8 mouse cellular contexts compared by ENCODE assay signal in the genomic region with DNA sequence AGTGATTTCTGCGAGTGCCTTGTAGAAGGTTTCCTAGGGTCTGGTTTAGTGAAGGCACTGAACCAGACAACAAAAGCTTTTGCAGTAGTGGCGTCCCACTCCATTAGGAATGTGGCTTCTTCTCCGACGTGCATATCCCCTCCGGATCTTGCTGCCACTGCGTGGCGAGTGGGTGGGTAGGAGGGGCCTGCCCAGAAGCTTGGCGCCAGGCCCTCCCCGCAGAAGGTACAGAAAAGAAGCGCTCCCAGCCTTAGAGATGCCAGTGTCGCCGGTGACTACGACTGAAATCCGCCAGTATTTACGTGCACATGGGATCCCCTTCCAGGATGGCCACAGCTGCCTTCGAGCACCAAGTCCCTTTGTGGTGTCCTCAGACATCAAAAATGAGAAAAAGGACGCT. TPM values are rescaled to one million over a fixed set of nuclear protein-coding genes. Genes with fewer than 3 reads are reported as not detected.
DNase-seq lines count a peak whose midpoint lies in the region; ATAC-seq and TF ChIP-seq lines count a peak whose summit lies in the region.

No protein-coding gene starts in this region.

- WGBS in kidney, embryonic 14.5 days: 42% methylated on average over 17 of the region's 17 CpGs
- WGBS in hindbrain, embryonic 13.5 days: 44% methylated on average over 17 of the region's 17 CpGs
- 42% methylated on average over 17 of the region's 17 CpGs for WGBS in midbrain, embryonic 15.5 days

- DNase-seq in kidney, postnatal 10 days: no peak
- DNase-seq in layer of hippocampus, postnatal 14 days (ENCODE audit: low spot score in 2 of 2): no peak
- no peak for DNase-seq in thymus, postnatal 0 days (ENCODE audit: low spot score)

- H3K4me1 ChIP-seq in kidney, embryonic 14.5 days (ENCODE audit: control insufficient read depth, insufficient read depth, low read length): peaks cover 18% of the 10 kb centered on the region
- peaks cover 10% of the 10 kb centered on the region for H3K4me1 ChIP-seq in bone marrow macrophage, adult 2 months (ENCODE audit: control insufficient read depth, insufficient read depth, low read length)
- peaks cover 43% of the 10 kb centered on the region for H3K4me1 ChIP-seq in hindbrain, embryonic 13.5 days (replicated peaks)
- peaks cover 35% of the 10 kb centered on the region for H3K4me1 ChIP-seq in midbrain, embryonic 15.5 days

- peak overlapping the region; percentile 91 for H3K4me2 ChIP-seq in kidney, embryonic 14.5 days (replicated peaks; ENCODE audit: low read depth, low read length)
- H3K4me2 ChIP-seq in hindbrain, embryonic 13.5 days: peak overlapping the region; percentile 99
- peak overlapping the region; percentile 96 for H3K4me2 ChIP-seq in midbrain, embryonic 15.5 days

- TF ChIP-seq CTCF in bone marrow macrophage, adult 2 months (IDR thresholded peaks at IDR 0.05; ENCODE audit: low read depth, low read length): no peak

- TF ChIP-seq POLR2A in bone marrow macrophage, adult 2 months (IDR thresholded peaks at IDR 0.05; ENCODE audit: borderline replicate concordance, low read depth, low read length): no peak

- peak overlapping the region; percentile 80; the same call in 1 of the 2 replicates for H3K9ac ChIP-seq in kidney, embryonic 14.5 days (ENCODE audit: low read depth, low read length)
- peak overlapping the region; percentile 89 for H3K9ac ChIP-seq in hindbrain, embryonic 13.5 days
- no peak overlapping the region; the same call in 1 of the 2 replicates for H3K9ac ChIP-seq in midbrain, embryonic 15.5 days

- H3K36me3 ChIP-seq in kidney, embryonic 14.5 days (ENCODE audit: control insufficient read depth, insufficient read depth, low read length): peaks cover 66% of the 10 kb centered on the region
- H3K36me3 ChIP-seq in hindbrain, embryonic 13.5 days: peaks cover 60% of the 10 kb centered on the region
- peaks cover 12% of the 10 kb centered on the region for H3K36me3 ChIP-seq in midbrain, embryonic 15.5 days (replicated peaks)

- ATAC-seq in kidney, embryonic 14.5 days (ENCODE audit: low FRiP score, low TSS enrichment): no peak
- ATAC-seq in hindbrain, embryonic 13.5 days (ENCODE audit: low FRiP score): no peak
- ATAC-seq in midbrain, embryonic 15.5 days (replicated peaks): no peak
- ATAC-seq in inflammation-experienced regulatory T-cells, adult 6 months: no peak

- H3K4me3 ChIP-seq in kidney, embryonic 14.5 days (ENCODE audit: low read length): peak overlapping the region; percentile 97
- peak overlapping the region; percentile 92 for H3K4me3 ChIP-seq in bone marrow macrophage, adult 2 months (ENCODE audit: insufficient read depth, low read length)
- H3K4me3 ChIP-seq in hindbrain, embryonic 13.5 days: peak overlapping the region; percentile 95
- H3K4me3 ChIP-seq in midbrain, embryonic 15.5 days: peak overlapping the region; percentile 96

- peak overlapping the region; percentile 83 for H3K27ac ChIP-seq in kidney, embryonic 14.5 days (ENCODE audit: low read depth, low read length)
- H3K27ac ChIP-seq in bone marrow macrophage, adult 2 months (ENCODE audit: insufficient read depth, low read depth, low read length): peak overlapping the region; percentile 79
- peak overlapping the region; percentile 81 for H3K27ac ChIP-seq in hindbrain, embryonic 13.5 days
- peak overlapping the region; percentile 84 for H3K27ac ChIP-seq in midbrain, embryonic 15.5 days

- no peaks in the 10 kb centered on the region for H3K9me3 ChIP-seq in kidney, embryonic 14.5 days (ENCODE audit: control insufficient read depth, low read length)
- H3K9me3 ChIP-seq in hindbrain, embryonic 13.5 days: no peaks in the 10 kb centered on the region
- H3K9me3 ChIP-seq in midbrain, embryonic 15.5 days: no peaks in the 10 kb centered on the region

- no peaks in the 10 kb centered on the region for H3K27me3 ChIP-seq in kidney, embryonic 14.5 days (ENCODE audit: control insufficient read depth, insufficient read depth, low read length)
- no peaks in the 10 kb centered on the region for H3K27me3 ChIP-seq in hindbrain, embryonic 13.5 days
- no peaks in the 10 kb centered on the region for H3K27me3 ChIP-seq in midbrain, embryonic 15.5 days (replicated peaks)

RNA-seq across cellular contexts. Expression of a gene that starts 0.8 kb away (rescaled TPM):
- 69.9 and 83.2 TPM in 2 replicates for polyA plus RNA-seq in kidney, embryonic 14.5 days (2014; fragmentation: Nextera tagmentation; extraction: Ambion mirVana)
- polyA plus RNA-seq in bone marrow macrophage, adult 2 months (2012; ENCODE audit: insufficient read depth, insufficient read length, missing spikeins): 38.5 and 42.1 TPM in 2 replicates
- polyA plus RNA-seq in hindbrain, embryonic 13.5 days (2015; fragmentation: Nextera tagmentation; extraction: Ambion mirVana): 91.6 and 93.6 TPM in 2 replicates
- polyA plus RNA-seq in midbrain, embryonic 15.5 days (2015; fragmentation: Nextera tagmentation; extraction: Ambion mirVana): 86.9 and 88.0 TPM in 2 replicates
- 10 to 100 TPM; 46.2 to 47.5 TPM for total RNA-seq in layer of hippocampus, postnatal 14 days (2021)
- 89.1 and 102 TPM in 2 replicates for polyA plus RNA-seq in thymus, postnatal 0 days (2015; fragmentation: Nextera tagmentation; extraction: Ambion mirVana)
- polyA plus RNA-seq in inflammation-experienced regulatory T-cells, adult 6 months (2017; shearing (Covaris generic)): 10 to 100 TPM; 51.6 to 65.3 (median 55.9) TPM

RNA-seq across cellular contexts. Expression of a gene that starts 1.6 kb away (rescaled TPM):
- polyA plus RNA-seq in kidney, embryonic 14.5 days (2014; fragmentation: Nextera tagmentation; extraction: Ambion mirVana): 19.6 and 19.9 TPM in 2 replicates
- 4.4 and 5.5 TPM in 2 replicates for polyA plus RNA-seq in bone marrow macrophage, adult 2 months (2012; ENCODE audit: insufficient read depth, insufficient read length, missing spikeins)
- polyA plus RNA-seq in hindbrain, embryonic 13.5 days (2015; fragmentation: Nextera tagmentation; extraction: Ambion mirVana): 16.0 and 17.0 TPM in 2 replicates
- 15.9 and 17.2 TPM in 2 replicates for polyA plus RNA-seq in midbrain, embryonic 15.5 days (2015; fragmentation: Nextera tagmentation; extraction: Ambion mirVana)
- 10 to 100 TPM; 14.7 to 15.2 TPM for total RNA-seq in layer of hippocampus, postnatal 14 days (2021)
- polyA plus RNA-seq in thymus, postnatal 0 days (2015; fragmentation: Nextera tagmentation; extraction: Ambion mirVana): 13.4 and 15.5 TPM in 2 replicates
- 10 to 100 TPM in 1 of 3 experiments, 1 to 10 TPM in 2; 4.7 to 10.7 (median 9.8) TPM for polyA plus RNA-seq in inflammation-experienced regulatory T-cells, adult 6 months (2017; shearing (Covaris generic))

RNA-seq across cellular contexts. Expression of a gene that starts 7.2 kb away (rescaled TPM):
- 59.1 and 68.2 TPM in 2 replicates for polyA plus RNA-seq in kidney, embryonic 14.5 days (2014; fragmentation: Nextera tagmentation; extraction: Ambion mirVana)
- 3.0 and 3.6 TPM in 2 replicates for polyA plus RNA-seq in bone marrow macrophage, adult 2 months (2012; ENCODE audit: insufficient read depth, insufficient read length, missing spikeins)
- polyA plus RNA-seq in hindbrain, embryonic 13.5 days (2015; fragmentation: Nextera tagmentation; extraction: Ambion mirVana): 23.4 and 24.1 TPM in 2 replicates
- polyA plus RNA-seq in midbrain, embryonic 15.5 days (2015; fragmentation: Nextera tagmentation; extraction: Ambion mirVana): 25.2 and 28.6 TPM in 2 replicates
- total RNA-seq in layer of hippocampus, postnatal 14 days (2021): 10 to 100 TPM; 24.0 to 24.6 TPM
- polyA plus RNA-seq in thymus, postnatal 0 days (2015; fragmentation: Nextera tagmentation; extraction: Ambion mirVana): 12.5 and 13.2 TPM in 2 replicates
- polyA plus RNA-seq in inflammation-experienced regulatory T-cells, adult 6 months (2017; shearing (Covaris generic)): 1 to 10 TPM in 1 of 3 experiments, under 1 TPM in 1, not detected in 1; 0.99 to 1.1 TPM

RNA-seq across cellular contexts. Expression of a gene that starts 18.1 kb away (rescaled TPM):
- polyA plus RNA-seq in kidney, embryonic 14.5 days (2014; fragmentation: Nextera tagmentation; extraction: Ambion mirVana): 7.0 and 7.2 TPM in 2 replicates
- polyA plus RNA-seq in bone marrow macrophage, adult 2 months (2012; ENCODE audit: insufficient read depth, insufficient read length, missing spikeins): 0.25 TPM in 1 of 2 replicates, not detected in the other
- 19.2 and 19.9 TPM in 2 replicates for polyA plus RNA-seq in hindbrain, embryonic 13.5 days (2015; fragmentation: Nextera tagmentation; extraction: Ambion mirVana)
- polyA plus RNA-seq in midbrain, embryonic 15.5 days (2015; fragmentation: Nextera tagmentation; extraction: Ambion mirVana): 17.1 and 20.4 TPM in 2 replicates
- 10 to 100 TPM; 40.1 to 46.0 TPM for total RNA-seq in layer of hippocampus, postnatal 14 days (2021)
- 0.62 and 1.2 TPM in 2 replicates for polyA plus RNA-seq in thymus, postnatal 0 days (2015; fragmentation: Nextera tagmentation; extraction: Ambion mirVana)
- under 1 TPM in 1 of 3 experiments, not detected in 2; 0.08 TPM for polyA plus RNA-seq in inflammation-experienced regulatory T-cells, adult 6 months (2017; shearing (Covaris generic))

RNA-seq across cellular contexts. Expression of a gene that starts 38.5 kb away (rescaled TPM):
- 1.3 and 1.4 TPM in 2 replicates for polyA plus RNA-seq in kidney, embryonic 14.5 days (2014; fragmentation: Nextera tagmentation; extraction: Ambion mirVana)
- not detected in 2 replicates for polyA plus RNA-seq in bone marrow macrophage, adult 2 months (2012; ENCODE audit: insufficient read depth, insufficient read length, missing spikeins)
- 1.4 and 1.5 TPM in 2 replicates for polyA plus RNA-seq in hindbrain, embryonic 13.5 days (2015; fragmentation: Nextera tagmentation; extraction: Ambion mirVana)
- 3.2 and 4.1 TPM in 2 replicates for polyA plus RNA-seq in midbrain, embryonic 15.5 days (2015; fragmentation: Nextera tagmentation; extraction: Ambion mirVana)
- total RNA-seq in layer of hippocampus, postnatal 14 days (2021): 1 to 10 TPM; 2.1 to 2.3 TPM
- 0.05 and 0.08 TPM in 2 replicates for polyA plus RNA-seq in thymus, postnatal 0 days (2015; fragmentation: Nextera tagmentation; extraction: Ambion mirVana)
- not detected for polyA plus RNA-seq in inflammation-experienced regulatory T-cells, adult 6 months (2017; shearing (Covaris generic))
